Mouse (Mus musculus) MEL (cell line): ENCODE results near the gene Itsn1. TPM values are rescaled to one million over a fixed set of nuclear protein-coding genes. Genes with fewer than 3 reads are reported as not detected.
A peak's percentile ranks its signal among the peaks of the same experiment; 100 is the strongest.

Experiments
- DNase-seq: peaks from one replicate; pipeline ENCODE4 v3.0.0; 2011; ENCODE audit warnings: low read depth, low spot score
- H3K27ac ChIP-seq: 2 replicates; pipeline ENCODE4 v1.5.1; 2012; ENCODE audit warnings: low read depth, mild to moderate bottlenecking, control low read depth, low read length, moderate library complexity; ENCODE audit not compliant: control insufficient read depth
- H3K27me3 ChIP-seq, 2 experiments: fragments of 150-350 bp in 1 of 2; sonication (generic) in 1 of 2; 2 replicates each; pipeline ENCODE4 v1.6.1; 2012; ENCODE audit warnings: low read length in 2 of 2, mild to moderate bottlenecking in 2 of 2, improper control_type of control experiment in 1 of 2, moderate library complexity in 1 of 2; ENCODE audit not compliant: insufficient read depth in 2 of 2, control insufficient read depth in 1 of 2
- H3K36me3 ChIP-seq, 2 experiments: 2 replicates each; pipeline ENCODE4 v1.6.1; 2012 to 2014; ENCODE audit warnings: low read length in 2 of 2, improper control_type of control experiment in 1 of 2, inconsistent platforms in 1 of 2, mild to moderate bottlenecking in 1 of 2; ENCODE audit not compliant: insufficient read depth in 2 of 2, control insufficient read depth in 1 of 2
- H3K4me1 ChIP-seq, 2 experiments: fragments of 150-350 bp in 1 of 2; sonication (generic) in 1 of 2; 2 replicates each; pipeline ENCODE4 v1.6.1; 2012; ENCODE audit warnings: low read length in 2 of 2, improper control_type of control experiment in 1 of 2, mild to moderate bottlenecking in 1 of 2; ENCODE audit not compliant: insufficient read depth in 2 of 2, control insufficient read depth in 1 of 2
- H3K4me3 ChIP-seq, 2 experiments: fragments of 150-350 bp in 1 of 2; sonication (generic) in 1 of 2; 2 replicates each; pipeline ENCODE4 v1.5.1; 2012; ENCODE audit warnings: low read depth in 2 of 2, low read length in 2 of 2, mild to moderate bottlenecking in 2 of 2, moderate library complexity in 2 of 2, control low read depth in 1 of 2, improper control_type of control experiment in 1 of 2; ENCODE audit not compliant: control insufficient read depth in 1 of 2, insufficient read depth in 1 of 2
- H3K79me2 ChIP-seq: 2 replicates; pipeline ENCODE4 v1.6.1; 2012; ENCODE audit warnings: mild to moderate bottlenecking, low read length, moderate library complexity; ENCODE audit not compliant: control insufficient read depth, poor library complexity, insufficient read depth
- H3K9ac ChIP-seq: 2 replicates; pipeline ENCODE4 v1.6.1; 2012; ENCODE audit warnings: low read depth, mild to moderate bottlenecking, control low read depth, low read length, moderate library complexity; ENCODE audit not compliant: control insufficient read depth, poor library complexity, severe bottlenecking
- H3K9me3 ChIP-seq: fragments of 150-350 bp; sonication (generic); replicated peaks from 2 replicates; pipeline ENCODE4 v1.6.1; 2012; ENCODE audit warnings: mild to moderate bottlenecking, low read length, improper control_type of control experiment, moderate library complexity; ENCODE audit not compliant: insufficient read depth
- CHD2 ChIP-seq: IDR thresholded peaks from 2 replicates; pipeline ENCODE4 v1.6.1; 2011; ENCODE audit warnings: low read length, improper control_type of control experiment
- CTCF ChIP-seq, 3 experiments: IDR thresholded peaks in 2 of 3; conservative IDR thresholded peaks in 1 of 3; 2 replicates each; pipeline ENCODE4 v1.5.1; 2011 to 2012; ENCODE audit warnings: low read length in 3 of 3, low read depth in 2 of 3, mild to moderate bottlenecking in 2 of 3, improper control_type of control experiment in 1 of 3, inconsistent platforms in 1 of 3, mixed read lengths in 1 of 3, moderate library complexity in 1 of 3; ENCODE audit not compliant: control insufficient read depth in 1 of 3, insufficient read depth in 1 of 3, poor library complexity in 1 of 3, severe bottlenecking in 1 of 3
- KAT2A ChIP-seq: conservative IDR thresholded peaks from 2 replicates; pipeline ENCODE4 v1.6.1; 2012; ENCODE audit warnings: low read depth, low read length, improper control_type of control experiment, inconsistent platforms
- MAFK ChIP-seq: IDR thresholded peaks from 2 replicates; pipeline ENCODE4 v1.6.1; 2011; ENCODE audit warnings: low read depth, mild to moderate bottlenecking, low read length, improper control_type of control experiment, borderline replicate concordance
- MEF2A ChIP-seq: IDR thresholded peaks from 2 replicates; pipeline ENCODE4 v1.6.1; 2014; ENCODE audit warnings: low read depth, mild to moderate bottlenecking, inconsistent platforms, low read length, improper control_type of control experiment; ENCODE audit not compliant: poor library complexity, insufficient replicate concordance, severe bottlenecking; ENCODE audit errors: extremely low read depth
- MXI1 ChIP-seq: IDR thresholded peaks from 2 replicates; pipeline ENCODE4 v1.6.1; 2011; ENCODE audit warnings: mild to moderate bottlenecking, low read depth, low read length, improper control_type of control experiment
- MYB ChIP-seq: IDR thresholded peaks from 2 replicates; pipeline ENCODE4 v1.6.1; 2011; ENCODE audit warnings: mild to moderate bottlenecking, low read depth, low read length, improper control_type of control experiment
- NELFE ChIP-seq: IDR thresholded peaks from 2 replicates; pipeline ENCODE4 v1.6.1; 2011; ENCODE audit warnings: low read depth, low read length, improper control_type of control experiment
- POLR2A ChIP-seq, 2 experiments: IDR thresholded peaks; 2 replicates each; pipeline ENCODE4 v1.6.1; 2011 to 2012; ENCODE audit warnings: low read length in 2 of 2, mild to moderate bottlenecking in 2 of 2, control low read depth in 1 of 2, improper control_type of control experiment in 1 of 2, low read depth in 1 of 2, moderate library complexity in 1 of 2; ENCODE audit not compliant: control insufficient read depth in 1 of 2, insufficient read depth in 1 of 2, poor library complexity in 1 of 2
- POLR2AphosphoS2 ChIP-seq: IDR thresholded peaks from 2 replicates; pipeline ENCODE4 v1.6.1; 2011; ENCODE audit warnings: low read length, improper control_type of control experiment
- RAD21 ChIP-seq: IDR thresholded peaks from 2 replicates; pipeline ENCODE4 v1.6.1; 2011; ENCODE audit warnings: mild to moderate bottlenecking, low read depth, low read length, improper control_type of control experiment
- RCOR1 ChIP-seq: IDR thresholded peaks from 2 replicates; pipeline ENCODE4 v1.6.1; 2012; ENCODE audit warnings: low read depth, mild to moderate bottlenecking, inconsistent platforms, low read length, improper control_type of control experiment
- SMC3 ChIP-seq: IDR thresholded peaks from 2 replicates; pipeline ENCODE4 v1.6.1; 2011; ENCODE audit warnings: low read depth, low read length, improper control_type of control experiment
- TAL1 ChIP-seq: IDR thresholded peaks from 2 replicates; pipeline ENCODE4 v1.6.1; 2012; ENCODE audit warnings: mild to moderate bottlenecking, inconsistent platforms, low read length, moderate library complexity, mixed read lengths
- TBP ChIP-seq: IDR thresholded peaks from 2 replicates; pipeline ENCODE4 v1.8.0; 2011; ENCODE audit warnings: low read depth, low read length, improper control_type of control experiment
- TCF12 ChIP-seq: IDR thresholded peaks from 2 replicates; pipeline ENCODE4 v1.6.1; 2014; ENCODE audit warnings: low read depth, mild to moderate bottlenecking, inconsistent platforms, low read length, improper control_type of control experiment, moderate library complexity
- USF1 ChIP-seq: IDR thresholded peaks from 2 replicates; pipeline ENCODE4 v1.6.1; 2014; ENCODE audit warnings: low read depth, mild to moderate bottlenecking, inconsistent platforms, low read length, improper control_type of control experiment, moderate library complexity
- ZKSCAN1 ChIP-seq: IDR thresholded peaks from 2 replicates; pipeline ENCODE4 v1.6.1; 2012; ENCODE audit warnings: low read depth, mild to moderate bottlenecking, inconsistent platforms, low read length, improper control_type of control experiment, moderate library complexity
- ZNF384 ChIP-seq: IDR thresholded peaks from 2 replicates; pipeline ENCODE4 v1.6.1; 2012; ENCODE audit warnings: low read depth, mild to moderate bottlenecking, inconsistent platforms, low read length, improper control_type of control experiment
- polyA plus RNA-seq, 2 experiments: library from polyadenylated mRNA; stranded (reverse) in 1 of 2; unstranded in 1 of 2; fragments of >175 nt in 1 of 2; fragments of >200 nt in 1 of 2; gene quantifications; 2 replicates each; pipeline versions ENCODE4 v1.2.1 to v1.2.4; 2012; ENCODE audit warnings: low replicate concordance in 2 of 2, low read depth in 1 of 2; ENCODE audit not compliant: insufficient read length in 2 of 2, insufficient read depth in 1 of 2, missing spikeins in 1 of 2
- total RNA-seq: library from RNA; depleted of rRNA; stranded (reverse); fragments of 300-350 nt; gene quantifications from 2 replicates; pipeline ENCODE4 v1.2.3, GENCODE M21; 2012

The Itsn1 gene
- total and polyA plus RNA-seq, 3 experiments = 14.7 to 36.5 TPM; not detected in 1

GRCm38 (mm10) chr16:91931078-91932013 lies 202.3 kb downstream of the Itsn1 start (continued):
- TF ChIP-seq USF1 (peak; percentile 49; the same call in 1 of the 2 replicates), TBP (peak; percentile 80), SMC3 (no peak), TAL1 (no peak), ZNF384 (no peak), MYB (no peak), RAD21 (no peak), NELFE (peak; percentile 88), CTCF (IDR thresholded peaks at IDR 0.05 in 2 of 3, conservative IDR thresholded peaks at IDR 0.05 in 1 of 3; ENCODE audit: control insufficient read depth in 1 of 3, insufficient read depth in 1 of 3, low read depth in 2 of 3, low read length in 3 of 3, poor library complexity in 1 of 3, severe bottlenecking in 1 of 3) (no peak), KAT2A (peak; percentile 99), MEF2A (no peak), CHD2 (no peak), POLR2A (IDR thresholded peaks at IDR 0.05; ENCODE audit: control insufficient read depth in 1 of 2, insufficient read depth in 1 of 2, low read depth in 1 of 2, low read length in 2 of 2, poor library complexity in 1 of 2) (peak; percentile 64 to 83), POLR2AphosphoS2 (peak; percentile 84; the same call in 1 of the 2 replicates)

GRCm38 (mm10) chr16:91932082-91932690 lies 203.1 kb downstream of the Itsn1 start:
- peak overlapping the region; percentile 82 for H3K9ac ChIP-seq
- DNase-seq = peak; percentile 36
- H3K4me3 ChIP-seq = peak overlapping the region; percentile 58 to 87
- TF ChIP-seq CTCF (IDR thresholded peaks at IDR 0.05 in 2 of 3, conservative IDR thresholded peaks at IDR 0.05 in 1 of 3; ENCODE audit: control insufficient read depth in 1 of 3, insufficient read depth in 1 of 3, low read depth in 2 of 3, low read length in 3 of 3, poor library complexity in 1 of 3, severe bottlenecking in 1 of 3) = peak in 1 of 3 experiments; percentile 20; a peak in 1 of 6 replicates
- TF ChIP-seq RCOR1 = peak; percentile 41; the same call in 1 of the 2 replicates
- TF ChIP-seq TCF12 = no peak
- TF ChIP-seq ZKSCAN1 = no peak
- 0 out of 2 replicates have a peak, but pooled peaks have one; percentile 11 for TF ChIP-seq MXI1
- peak; percentile 27; the same call in 1 of the 2 replicates for TF ChIP-seq MAFK
- no peaks in the 10 kb centered on the region for H3K9me3 ChIP-seq
- H3K79me2 ChIP-seq = peaks cover 21% of the 10 kb centered on the region
- peaks cover 3 to 13% of the 10 kb centered on the region in 2 experiments for H3K36me3 ChIP-seq
- H3K27me3 ChIP-seq = no peaks in the 10 kb centered on the region
- H3K27ac ChIP-seq = peak overlapping the region; percentile 84
- H3K4me1 ChIP-seq = peaks cover 6 to 9% of the 10 kb centered on the region in 2 experiments; a peak in 3 of 4 replicates
